Mouse (Mus musculus) C2C12 (cell line): Measurements from ENCODE around the gene Camk1g.

Experiments
- CEBPB ChIP-seq: IDR thresholded peaks from one replicate; pipeline ENCODE4 v1.6.1; 2011; ENCODE audit warnings: low read depth, mild to moderate bottlenecking, control low read depth, moderate library complexity
- CTCF ChIP-seq: IDR thresholded peaks from one replicate; pipeline ENCODE4 v1.5.1; 2011; ENCODE audit not compliant: control insufficient read depth, insufficient read depth, insufficient read length
- FOSL1 ChIP-seq: IDR thresholded peaks from one replicate; pipeline ENCODE4 v1.8.0; 2011; ENCODE audit warnings: mild to moderate bottlenecking, low read length; ENCODE audit not compliant: poor library complexity, insufficient read depth, severe bottlenecking
- MAX ChIP-seq: IDR thresholded peaks from one replicate; pipeline ENCODE4 v1.6.1; 2011; ENCODE audit warnings: mild to moderate bottlenecking, control low read depth
- MYOD1 ChIP-seq: IDR thresholded peaks from one replicate; pipeline ENCODE4 v1.6.1; 2011; ENCODE audit warnings: low read depth; ENCODE audit not compliant: control insufficient read depth, insufficient read length
- MYOG ChIP-seq: IDR thresholded peaks from one replicate; pipeline ENCODE4 v1.6.1; 2011; ENCODE audit not compliant: control insufficient read depth, insufficient read length; ENCODE audit errors: extremely low read depth
- USF1 ChIP-seq: IDR thresholded peaks from one replicate; pipeline ENCODE4 v1.6.1; 2011; ENCODE audit warnings: low read depth, mild to moderate bottlenecking, control low read depth, moderate library complexity

- TF ChIP-seq CEBPB (no peak), CTCF (no peak), MAX (no peak), MYOG (no peak), MYOD1 (no peak), USF1 (no peak), FOSL1 (no peak)
These were observed 22.2 kb upstream of the Camk1g start for GRCm38 (mm10) chr1:193392266-193392665.
